Mouse (Mus musculus) lung, postnatal 14 days (tissue): ENCODE results near the gene Zkscan16.

Experiments used
- DNase-seq: peaks from one replicate; pipeline ENCODE4 v3.0.0; 2021

The Zkscan16 gene

GRCm38 (mm10) chr4:58941638-58942037 lies 1.8 kb upstream of the Zkscan16 start:
- no peak for DNase-seq

- no peak for DNase-seq
Observed at GRCm38 (mm10) chr4:58942942-58943341, 486 bp upstream of the Zkscan16 start.

DNA sequence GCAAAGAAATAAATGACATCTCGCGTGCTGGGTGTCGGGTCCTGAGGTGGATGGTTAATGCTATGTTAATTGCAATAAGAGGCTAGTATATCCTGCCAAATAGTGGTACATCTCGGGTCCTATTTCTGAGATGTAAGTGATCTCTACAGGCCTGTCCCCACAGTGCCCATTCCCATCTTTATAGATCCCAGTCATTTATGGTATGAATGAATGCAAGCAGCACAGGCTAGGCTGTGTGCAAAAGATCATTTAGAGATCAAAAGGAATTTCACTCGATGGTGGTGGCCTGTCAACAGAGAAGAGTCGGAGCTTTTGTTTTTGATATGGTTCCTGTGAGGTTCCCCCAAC lies 752 bp downstream of the Zkscan16 start:
- DNase-seq = no peak

DNA sequence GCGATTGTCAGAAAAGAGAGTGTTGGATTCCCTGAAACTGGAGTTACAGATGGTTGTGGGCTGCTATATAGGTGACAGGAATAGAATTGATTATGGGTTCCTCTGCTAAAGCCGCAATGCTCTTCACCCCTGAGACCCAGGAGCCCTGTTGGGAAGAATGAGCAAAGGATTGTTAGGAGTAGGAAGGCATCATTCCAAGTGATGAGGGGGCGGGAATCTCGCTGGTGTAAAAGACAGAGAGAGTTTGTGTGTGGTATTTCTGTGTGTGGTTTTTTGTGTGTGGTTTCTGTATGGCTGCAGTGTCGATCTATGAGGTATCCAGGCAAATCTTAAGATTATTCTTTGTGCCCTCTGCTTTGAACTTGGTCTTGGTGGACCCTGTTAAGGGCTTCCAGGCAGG lies 1.3 kb downstream of the Zkscan16 start:
- DNase-seq = no peak

GRCm38 (mm10) chr4:58948391-58948790 lies 5.0 kb downstream of the Zkscan16 start:
- DNase-seq = no peak

DNA sequence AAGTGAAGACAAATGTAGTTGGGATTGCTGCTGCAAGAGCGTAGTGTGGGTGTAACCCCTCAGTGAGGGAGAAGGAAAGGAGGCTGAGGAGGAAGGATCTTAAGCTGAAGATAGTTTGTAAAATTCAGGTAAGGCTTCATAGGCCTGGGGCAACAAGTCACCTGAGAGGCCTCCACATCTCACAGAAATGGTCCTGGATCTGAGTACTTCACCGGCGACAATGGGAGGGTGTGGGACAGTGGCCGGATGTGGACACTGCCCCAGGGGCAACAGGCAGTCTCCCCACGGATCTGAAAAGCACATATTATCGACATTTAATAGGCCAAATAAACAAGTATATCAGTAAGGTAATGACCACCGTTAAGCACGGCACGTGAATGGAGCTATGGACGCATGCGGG lies 9.2 kb downstream of the Zkscan16 start:
- DNase-seq = no peak

DNA sequence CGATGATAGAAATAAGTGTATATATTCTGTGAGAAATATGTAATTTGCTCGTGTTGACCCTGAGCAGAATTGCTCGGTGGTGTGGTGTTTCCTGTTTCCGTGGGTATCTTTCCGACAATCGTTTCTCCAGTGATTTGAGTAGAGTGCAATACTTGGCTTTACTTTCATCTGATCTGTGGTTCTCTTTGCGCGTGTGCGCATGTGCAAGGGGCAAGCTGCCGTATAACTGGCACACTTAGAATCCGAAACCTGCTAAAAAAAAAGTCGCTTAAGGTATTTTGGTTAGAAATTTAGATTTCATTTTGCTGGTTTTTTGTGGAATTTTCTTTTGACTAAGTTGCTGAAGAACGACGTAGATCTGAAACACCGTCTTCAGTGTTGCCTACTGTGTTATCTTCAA lies 18.3 kb downstream of the Zkscan16 start:
- no peak for DNase-seq

- DNase-seq = no peak
Observed at GRCm38 (mm10) chr4:58963271-58963670, 19.8 kb downstream of the Zkscan16 start.

- DNase-seq = no peak
Observed at GRCm38 (mm10) chr4:58965136-58965535, 21.7 kb downstream of the Zkscan16 start.

DNA sequence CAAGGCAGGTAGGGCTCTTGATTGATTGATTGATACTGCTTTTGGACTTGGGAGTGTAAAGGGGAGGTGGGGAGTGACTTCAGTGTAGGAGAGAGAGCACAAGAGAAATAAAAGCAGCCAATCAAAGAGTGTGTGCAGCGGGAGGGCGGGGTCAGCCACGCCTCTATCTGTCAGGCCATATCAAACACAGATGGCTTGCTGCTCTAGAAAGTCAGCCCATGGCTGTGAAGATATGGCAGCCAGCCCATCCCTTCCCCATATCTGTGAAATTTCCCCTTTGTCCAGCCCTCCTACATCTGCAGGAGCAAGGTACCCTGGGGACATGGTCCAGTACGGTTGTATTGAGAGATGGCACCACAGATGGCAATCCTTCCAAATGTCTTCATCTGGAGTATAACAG lies 27.2 kb downstream of the Zkscan16 start:
- no peak for DNase-seq

- no peak for DNase-seq
Observed at GRCm38 (mm10) chr4:58975711-58976110, 32.3 kb downstream of the Zkscan16 start.

GRCm38 (mm10) chr4:58981421-58981820 lies 38.0 kb downstream of the Zkscan16 start:
- DNase-seq = no peak

DNA sequence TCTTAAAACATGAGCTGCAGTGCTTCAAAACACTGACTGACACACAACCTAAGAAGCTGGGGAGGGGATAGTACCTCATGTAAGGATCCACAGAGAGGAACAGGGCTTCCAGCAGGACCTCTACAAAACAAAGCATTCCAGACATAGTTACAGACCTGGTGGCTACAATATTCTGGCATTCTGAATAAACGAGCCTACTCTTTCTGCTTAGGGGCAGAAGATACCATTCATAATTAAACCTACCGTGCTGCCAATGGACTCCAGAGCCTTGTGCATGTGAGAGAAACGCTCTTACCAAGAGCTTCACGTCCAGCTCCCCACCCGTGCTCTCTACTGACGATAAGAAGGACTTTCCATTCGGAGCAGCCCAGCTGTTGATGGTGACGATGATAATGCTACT lies 39.4 kb downstream of the Zkscan16 start:
- DNase-seq = no peak

DNA sequence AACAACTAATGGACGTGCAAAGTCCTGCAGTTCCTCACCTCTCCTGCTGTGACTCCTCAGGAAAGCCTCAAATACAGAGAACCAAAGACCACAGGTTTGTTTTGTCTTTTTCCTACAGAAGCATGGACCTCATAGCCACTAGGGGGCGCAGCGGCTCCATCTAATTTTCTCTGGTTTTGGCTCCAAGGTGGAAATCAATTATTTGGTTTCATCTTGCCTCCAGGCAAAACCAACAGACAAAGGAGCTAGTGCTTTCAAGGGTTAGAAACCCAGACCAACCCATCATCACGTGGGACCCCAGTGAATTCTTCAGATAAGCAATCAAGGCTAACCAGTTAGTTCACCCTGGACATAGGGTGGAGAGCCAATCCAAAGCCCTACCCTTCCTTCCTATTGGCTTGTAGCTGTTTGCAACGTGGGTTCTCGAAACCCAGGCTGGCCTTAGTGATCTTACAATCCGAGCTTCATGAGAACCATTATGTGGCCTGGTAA lies 41.8 kb downstream of the Zkscan16 start:
- peak; percentile 85 for DNase-seq

DNA sequence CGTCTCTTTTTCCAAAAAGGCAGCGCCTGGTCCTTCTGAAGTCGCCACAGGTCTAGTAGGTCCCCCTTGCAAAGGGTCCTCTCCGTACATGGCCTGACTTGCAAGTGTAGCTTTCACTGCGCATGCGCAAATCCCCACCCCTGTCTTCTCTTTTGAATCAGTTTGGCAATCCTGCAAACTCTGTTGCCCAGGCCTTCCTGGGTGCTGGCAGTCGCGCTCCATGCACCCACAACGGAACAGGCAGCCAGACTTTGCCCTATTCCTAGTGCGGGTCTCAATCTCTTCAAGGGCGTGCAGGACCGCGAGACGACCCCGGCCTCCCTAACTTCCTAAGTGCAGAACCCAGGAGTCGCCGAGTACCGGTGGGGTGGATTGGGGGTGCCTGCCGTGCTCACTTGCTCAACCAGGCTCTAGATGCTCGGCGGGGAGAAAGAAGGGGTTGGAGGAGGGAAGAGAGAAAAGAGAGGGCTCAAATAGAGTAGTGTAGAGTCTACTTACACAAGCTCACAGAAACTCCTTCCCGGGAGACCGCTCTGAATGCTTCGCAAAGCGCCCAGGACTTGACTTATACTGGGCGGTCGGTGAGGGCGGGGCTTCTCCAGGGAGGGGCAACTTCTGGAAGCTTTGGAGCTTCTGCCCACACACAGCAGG lies 43.2 kb downstream of the Zkscan16 start, which contains the start of gene Ptgr1:
TSS of gene Ptgr1 (minus strand) at position 580 of the 651 bp plus-strand sequence.
- DNase-seq = peak; percentile 89

DNA sequence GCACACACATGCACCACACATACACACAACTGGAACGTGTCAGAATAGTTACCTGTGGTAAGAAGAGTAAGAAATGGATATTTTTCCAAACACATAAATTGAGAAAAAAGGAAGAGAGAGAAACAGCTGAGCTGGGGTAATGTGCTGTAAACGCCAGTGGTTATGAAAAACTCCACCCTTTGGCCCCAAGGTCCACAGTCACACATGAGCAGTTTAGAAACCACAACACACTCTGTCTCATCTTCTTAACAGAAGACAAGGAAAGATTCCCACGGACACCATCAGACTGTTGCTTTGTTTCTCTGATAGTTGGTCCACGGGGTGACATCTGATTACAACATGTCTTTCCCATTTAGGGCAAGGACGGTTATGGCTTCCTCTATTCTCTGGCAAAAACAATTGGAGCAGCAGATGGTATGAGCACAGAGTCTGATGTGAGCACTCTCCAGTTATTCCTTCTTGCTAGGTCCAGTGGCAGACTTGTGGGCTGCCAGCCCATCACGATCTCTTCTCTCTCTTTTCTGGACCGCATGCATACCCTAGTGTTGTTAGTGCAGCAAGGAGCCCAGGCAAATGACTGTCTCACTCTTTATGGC lies 46.0 kb downstream of the Zkscan16 start:
- no peak for DNase-seq

DNA sequence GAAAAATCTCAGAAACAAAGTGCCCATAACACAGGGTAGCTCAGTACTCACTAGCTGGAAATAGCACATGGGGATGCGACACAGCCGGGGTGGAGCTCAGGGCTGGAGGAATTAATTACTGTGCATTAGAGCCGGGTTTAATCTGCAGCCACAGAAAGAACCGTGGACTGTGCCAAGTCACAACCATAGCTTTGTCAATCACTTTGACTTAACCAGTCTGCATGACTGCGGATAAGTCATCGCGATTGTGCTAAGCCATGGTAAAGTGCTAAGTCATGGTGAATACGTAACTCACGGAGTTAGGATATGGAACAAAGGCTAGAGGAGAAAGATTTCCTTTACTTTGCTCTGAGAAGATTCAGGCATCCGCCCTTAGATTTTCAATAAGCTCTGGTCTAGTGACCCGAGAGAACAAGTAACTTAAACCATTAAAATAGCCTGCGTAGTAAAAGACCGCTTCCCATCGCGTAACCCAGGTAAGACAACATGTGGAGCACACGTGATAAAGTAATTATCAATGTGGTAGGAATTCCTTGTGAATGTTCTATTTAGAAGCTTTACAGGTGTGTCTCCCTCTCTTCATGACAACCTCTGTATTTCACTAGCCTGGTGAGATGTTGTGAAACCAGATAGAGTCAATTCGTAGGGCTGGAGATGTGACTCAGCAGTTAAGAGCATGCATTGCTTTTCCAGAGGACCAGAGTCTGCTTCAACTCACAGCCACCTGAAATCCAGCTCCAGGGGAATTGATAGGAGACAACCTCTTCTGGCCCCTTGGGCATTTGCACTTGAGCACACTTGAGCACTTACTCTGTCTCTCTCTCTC lies 47.4 kb downstream of the Zkscan16 start:
- no peak for DNase-seq

DNA sequence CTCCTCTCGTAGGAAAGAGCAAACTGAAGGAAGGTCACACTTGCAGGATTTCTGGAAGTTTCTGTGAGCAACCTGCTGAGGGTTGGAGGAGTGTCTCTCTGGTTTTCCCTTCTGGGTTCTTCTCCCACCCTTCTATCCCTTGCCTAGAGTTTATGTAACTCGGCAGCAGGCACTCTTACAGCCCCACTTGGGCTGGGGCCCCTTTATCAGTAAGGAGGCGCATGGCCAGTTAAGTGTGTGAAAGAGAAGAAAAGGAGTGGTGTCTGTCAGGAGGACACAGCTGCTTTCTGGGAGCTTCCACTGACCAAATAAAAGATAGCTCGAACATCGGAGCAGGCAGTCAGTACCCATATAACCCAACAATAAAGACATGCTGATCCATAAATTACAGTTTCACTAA lies 48.8 kb downstream of the Zkscan16 start:
- no peak for DNase-seq

DNA sequence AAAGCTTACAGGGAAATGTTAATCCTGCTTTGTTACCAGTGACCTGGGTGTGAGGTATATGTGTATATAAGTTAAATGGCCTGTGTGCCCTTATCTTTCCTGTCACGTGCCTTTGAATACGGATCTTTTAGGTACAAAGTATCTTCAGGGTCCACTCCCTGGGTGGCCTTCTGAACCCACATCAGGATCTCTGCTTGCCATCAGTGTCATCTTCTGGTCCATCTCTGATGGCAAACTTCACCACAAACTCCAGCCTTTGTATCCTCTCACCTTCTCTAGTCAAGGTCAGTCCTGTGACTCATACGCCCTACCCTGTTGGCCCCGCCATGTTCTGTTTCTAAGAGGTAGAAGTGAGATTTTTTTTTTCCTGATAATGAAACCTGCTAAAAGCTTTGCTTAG lies 51.3 kb downstream of the Zkscan16 start, which contains the start of gene Dnajc25:
TSS of gene Dnajc25 (plus strand) at position 301 of the 400 bp plus-strand sequence.
- DNase-seq = no peak

GRCm38 (mm10) chr4:58995251-58995693 lies 51.8 kb downstream of the Zkscan16 start:
- DNase-seq = no peak

DNA sequence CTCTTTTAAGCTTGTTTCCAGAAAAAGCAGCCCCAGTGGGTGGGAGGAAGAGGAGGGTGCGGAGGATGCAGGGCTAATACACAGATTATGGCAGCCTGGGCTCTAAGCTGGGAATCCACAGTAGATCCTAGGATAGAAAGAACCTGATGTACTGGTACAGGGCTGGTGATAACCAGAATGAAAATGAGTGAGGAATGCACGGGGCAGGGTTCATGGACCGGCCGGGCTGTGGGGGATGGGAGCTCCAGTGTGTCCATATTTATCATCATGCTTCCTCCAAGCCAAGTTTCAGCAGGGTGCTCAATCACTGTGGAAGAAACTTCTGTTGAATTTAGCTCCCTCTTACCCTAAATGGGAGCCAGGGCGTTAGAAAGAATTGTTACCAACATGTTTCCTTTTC lies 53.7 kb downstream of the Zkscan16 start:
- no peak for DNase-seq

- no peak for DNase-seq
Observed at GRCm38 (mm10) chr4:58998688-58999087, 55.3 kb downstream of the Zkscan16 start.

DNA sequence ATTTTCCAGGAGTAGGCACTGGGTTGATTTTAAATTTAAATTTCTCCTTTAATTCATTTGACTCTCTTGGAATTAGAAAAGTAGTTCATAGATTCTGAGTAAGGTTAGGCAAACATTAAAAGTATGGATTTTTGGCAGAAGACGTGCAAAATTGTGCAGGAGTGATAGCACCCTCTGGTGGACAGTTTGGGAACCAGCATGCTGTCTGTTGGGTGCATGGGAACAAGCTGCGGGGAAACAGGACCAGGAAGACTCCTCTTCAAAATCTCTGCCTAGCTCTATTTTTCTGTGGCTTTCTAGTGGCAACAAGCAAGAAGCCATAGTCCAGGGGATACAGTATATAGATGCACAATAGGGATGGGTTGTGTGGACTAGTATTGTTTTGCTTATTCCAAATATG lies 56.3 kb downstream of the Zkscan16 start:
- DNase-seq = peak; percentile 81

DNA sequence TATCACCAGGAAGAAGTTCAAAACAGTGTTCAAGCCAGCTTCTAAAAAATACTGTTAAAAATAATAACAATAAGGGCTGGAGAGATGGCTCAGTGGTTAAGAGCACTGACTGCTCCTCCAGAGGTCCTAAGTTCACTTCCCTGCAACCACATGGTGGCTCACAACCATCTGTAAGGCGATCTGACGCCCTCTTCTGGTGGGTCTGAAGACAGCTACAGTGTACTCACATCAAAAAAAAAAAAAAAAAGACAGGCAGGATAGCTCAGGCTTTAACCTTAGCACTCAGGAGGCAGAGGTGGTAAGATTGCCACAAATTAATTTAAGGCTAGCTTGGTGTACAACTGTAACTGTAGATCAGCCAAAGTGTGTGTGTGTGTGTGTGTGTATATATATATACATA lies 57.2 kb downstream of the Zkscan16 start:
- peak; percentile 48 for DNase-seq
